Mouse (Mus musculus) adrenal gland, adult 2 months (tissue): ENCODE data around the gene Cbx7. TPM values are rescaled to one million over a fixed set of nuclear protein-coding genes. Genes with fewer than 3 reads are reported as not detected.

Experiments
- DNase-seq: peaks from one replicate; pipeline ENCODE4 v3.0.0; 2021
- long read RNA-seq: library from polyadenylated mRNA; stranded (forward); transcript quantifications from one replicate; pipeline ENCODE4 v2.0.0, GENCODE M21; 2021
- polyA plus RNA-seq: library from polyadenylated mRNA; depleted of rRNA; stranded (reverse); fragments of >200 nt; gene quantifications from 2 replicates; pipeline ENCODE4 v1.2.3, GENCODE M21; 2012; rRNA removed
- total RNA-seq, 2 experiments: library from RNA; stranded (reverse); gene quantifications; 2 replicates each; pipeline ENCODE4 v1.2.3; 2021

The Cbx7 gene
- 10 to 100 TPM; 15.6 to 29.8 TPM for total RNA-seq
- polyA plus RNA-seq, result 35.2 and 41.3 TPM in 2 replicates
- long read RNA-seq, transcript Cbx7-203 (7 exons, 2,899 nt), result minor isoform, 6 of 21 reads
- long read RNA-seq, transcript Cbx7-202 (6 exons, 710 nt), result major isoform, 7 of 21 reads
- long read RNA-seq, partial matches to known transcripts, result 1 of 21 reads
- long read RNA-seq, other reads (novel, unspliced or antisense), result 7 of 21 reads

DNA sequence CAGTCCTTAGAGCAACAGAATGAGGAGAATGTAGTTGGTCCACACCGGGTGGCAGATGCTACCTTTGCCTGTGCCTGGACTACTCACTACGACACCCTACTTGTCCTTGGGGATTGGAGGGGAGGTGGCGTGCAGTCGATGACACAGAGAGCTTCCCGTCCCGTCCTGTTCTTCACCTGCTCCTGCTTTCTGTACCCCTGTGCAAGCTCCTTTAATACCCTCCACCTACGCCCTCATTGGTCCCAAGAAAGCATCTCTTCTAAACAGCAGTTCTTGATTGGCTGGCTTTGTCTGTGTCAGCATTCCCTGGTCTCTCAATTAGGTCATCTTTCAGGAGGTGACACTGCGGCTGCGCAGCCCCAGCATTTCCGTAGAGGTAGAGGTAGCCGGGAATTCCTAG lies at the start of gene Cbx7:
Gene Cbx7, minus strand, starts transcription at position 180 of the 400 bp plus-strand sequence.
- DNase-seq, result no peak

DNA sequence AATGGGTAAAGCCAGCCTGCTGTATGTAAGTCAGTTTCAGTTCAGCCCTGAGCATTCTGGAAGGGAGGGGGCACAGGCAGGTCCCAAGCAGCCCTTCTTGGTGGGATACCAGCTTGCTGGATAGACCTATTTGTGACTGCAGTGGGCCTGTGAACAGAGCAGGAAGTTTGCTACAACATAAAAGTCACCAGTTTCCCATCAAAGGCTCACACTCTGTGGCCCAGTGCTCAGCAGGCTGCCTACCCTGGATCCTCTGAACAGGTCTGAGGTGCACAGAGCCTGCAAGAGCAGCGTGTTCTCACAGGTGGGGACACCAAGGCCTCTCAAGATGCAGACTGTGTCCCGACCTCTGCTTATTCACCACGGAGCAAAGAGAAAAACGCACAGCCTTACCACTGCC lies 49.6 kb upstream of the Cbx7 start:
- DNase-seq, result no peak

DNA sequence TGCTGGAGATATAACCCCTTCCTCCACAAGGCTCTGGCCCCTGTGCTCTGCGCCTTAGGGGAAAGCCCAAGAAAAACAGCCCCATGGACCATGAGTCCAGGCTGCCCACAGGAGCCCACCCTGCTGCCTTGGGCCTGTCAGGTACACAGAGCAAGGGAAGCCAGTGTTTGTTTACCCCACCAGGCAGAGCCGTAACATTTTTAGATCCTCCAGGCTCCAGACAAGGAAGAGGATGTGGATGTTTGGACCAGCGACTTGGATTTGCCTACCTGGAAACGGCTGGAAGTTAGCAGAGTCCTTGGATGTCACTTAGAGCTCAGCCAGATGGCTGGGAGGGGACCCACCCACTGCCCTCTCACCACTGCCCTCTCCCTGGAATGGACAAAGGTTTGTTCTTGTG lies 48.7 kb upstream of the Cbx7 start:
- no peak for DNase-seq

DNA sequence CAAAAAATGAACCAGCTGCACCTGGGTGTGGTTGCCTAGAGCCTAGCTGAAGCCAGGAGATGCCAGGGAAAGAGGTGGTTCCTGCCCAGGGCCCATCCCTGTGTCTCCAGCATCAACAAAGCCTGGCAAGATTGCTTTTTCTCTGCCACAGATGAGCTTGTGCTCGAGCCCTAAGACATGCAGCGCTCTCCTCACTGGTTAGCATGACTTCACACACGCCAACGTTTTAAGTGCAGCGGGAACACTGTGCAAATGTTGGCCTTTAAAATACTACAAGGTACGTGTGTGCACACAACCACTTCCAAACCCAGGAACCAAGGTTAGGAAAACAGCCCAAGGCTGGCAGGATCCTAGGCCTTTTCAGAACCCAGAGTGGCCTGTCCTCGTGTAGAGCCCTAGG lies 48.3 kb upstream of the Cbx7 start:
- DNase-seq, result no peak

DNA sequence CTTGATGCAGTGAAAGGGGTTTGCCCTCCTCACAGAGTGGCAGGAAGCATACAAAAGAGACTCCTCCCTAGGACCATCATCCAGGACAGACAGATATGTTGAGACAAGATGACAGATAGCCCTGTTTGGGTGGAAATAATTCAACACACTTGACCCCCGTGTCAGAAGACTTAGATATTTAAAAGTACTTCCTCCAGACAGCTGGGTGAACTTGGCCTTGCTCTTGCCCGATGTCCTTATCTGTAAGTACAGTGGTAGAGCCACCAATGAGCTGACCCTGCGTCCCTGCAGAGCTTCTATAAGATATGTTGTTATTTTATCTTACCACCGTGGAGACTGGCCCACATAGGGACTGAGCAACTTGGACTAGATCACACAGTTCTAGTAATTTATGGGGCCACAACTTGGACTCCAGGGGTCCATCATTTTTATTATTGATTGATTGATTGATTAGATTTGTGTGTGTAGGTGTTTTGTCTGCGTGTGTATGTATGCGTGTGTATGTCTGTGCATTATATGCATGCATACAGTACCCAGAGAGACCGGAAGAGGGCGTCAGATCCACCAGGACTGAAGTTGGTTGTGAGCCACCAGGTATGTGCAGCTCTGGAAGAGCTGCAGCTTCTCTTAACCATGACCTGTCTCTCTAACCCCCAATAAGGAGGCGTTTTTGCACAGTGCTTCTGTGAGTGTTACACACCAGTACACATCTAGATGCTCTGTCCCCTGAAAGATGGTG lies 45.8 kb upstream of the Cbx7 start:
- DNase-seq, result no peak

DNA sequence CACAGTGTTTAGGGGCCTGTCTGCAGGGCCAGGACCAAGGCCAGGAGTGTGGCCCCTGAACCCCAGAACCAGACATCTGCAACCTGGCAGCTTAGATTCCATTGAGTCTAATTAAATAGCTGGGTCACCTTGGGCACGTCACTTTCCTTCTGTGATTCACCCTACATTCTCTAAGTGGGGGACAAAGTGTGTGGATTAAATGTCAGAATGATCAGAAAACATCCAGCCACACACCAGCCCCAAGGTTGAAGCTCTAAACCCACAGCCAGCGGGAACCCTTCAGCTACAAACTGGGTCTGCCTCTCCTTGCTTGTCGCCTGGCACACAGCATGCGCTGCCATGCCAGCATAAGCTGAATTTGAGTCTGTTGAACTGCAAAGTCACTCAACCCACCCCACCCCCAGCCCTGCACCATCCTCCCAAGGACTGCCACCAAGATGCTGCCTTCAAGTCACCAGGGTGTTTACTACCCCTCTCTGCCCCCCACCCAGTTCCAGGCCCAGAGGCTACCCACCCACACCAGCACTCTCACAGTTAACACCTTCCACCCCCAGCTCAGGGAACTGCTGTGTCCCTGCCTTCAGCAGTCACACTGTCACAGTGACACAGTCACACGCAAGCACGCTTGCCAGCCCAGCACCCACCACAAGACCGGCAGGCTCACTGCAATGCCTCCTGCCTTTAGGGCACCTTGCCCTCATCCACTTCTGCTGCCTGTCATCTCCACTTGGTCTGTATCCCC lies 44.5 kb upstream of the Cbx7 start:
- DNase-seq, result no peak

DNA sequence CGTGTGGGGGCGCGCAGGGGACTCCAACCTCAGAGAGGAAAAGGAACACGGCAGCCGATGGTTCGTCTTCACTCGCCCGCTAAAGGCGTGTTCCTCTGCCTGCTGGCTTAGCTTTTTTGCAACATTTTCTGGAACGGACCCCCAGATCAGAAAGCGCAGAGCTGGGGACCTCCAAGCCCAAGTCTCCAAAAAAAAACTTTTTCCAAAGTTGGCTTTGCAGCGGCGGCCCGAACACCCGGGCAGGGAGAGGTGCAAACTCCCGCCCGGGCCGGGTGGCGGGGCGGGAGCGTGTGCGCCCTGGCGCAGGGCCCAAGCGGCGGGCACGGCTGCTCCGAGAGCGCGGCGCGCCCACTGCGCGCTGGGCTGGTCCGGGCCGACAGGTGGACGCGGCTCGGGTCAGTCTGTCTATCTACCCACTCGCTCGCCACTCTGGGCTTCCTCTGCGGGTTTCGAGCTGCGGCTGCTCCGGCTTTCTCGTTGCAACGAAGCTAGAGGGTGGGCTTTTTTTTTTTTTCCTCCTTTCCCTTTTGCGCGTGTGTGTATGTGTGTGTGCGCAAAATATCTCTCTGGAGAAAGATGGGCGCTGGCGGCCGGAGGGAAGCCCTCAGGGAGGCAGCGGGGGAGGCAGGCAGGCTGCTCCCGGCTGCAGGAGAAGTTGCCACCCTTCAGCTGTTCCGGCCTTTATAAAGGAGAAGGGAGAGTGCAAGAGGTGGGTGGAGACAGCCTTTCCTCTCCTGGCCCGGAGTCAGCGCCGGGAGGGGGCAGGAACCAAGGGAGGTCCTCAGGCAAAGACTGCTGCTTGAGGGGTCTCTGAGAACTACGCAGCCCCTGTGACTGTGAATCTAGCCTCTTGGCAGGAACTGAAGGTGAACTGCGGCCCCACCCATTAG lies 43.6 kb upstream of the Cbx7 start, which contains the start of gene Pdgfb:
Gene Pdgfb, minus strand, starts transcription at position 657 of the 890 bp plus-strand sequence.
- peak; percentile 93 for DNase-seq

DNA sequence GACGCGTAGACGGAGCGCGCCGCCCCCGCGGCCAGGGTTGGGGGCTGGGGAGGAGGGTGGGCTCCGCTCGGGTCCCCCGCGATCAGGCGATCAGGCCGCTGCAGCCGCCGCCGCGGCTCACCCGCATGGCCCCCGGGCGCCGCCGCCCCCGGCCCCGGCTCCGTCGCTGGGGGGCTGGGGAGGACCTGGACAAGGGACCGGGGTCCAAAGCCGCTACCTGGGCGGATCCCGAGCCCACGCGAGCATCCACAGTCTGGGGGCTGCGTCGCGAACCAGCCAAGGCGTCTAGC lies 43.1 kb upstream of the Cbx7 start:
- no peak for DNase-seq

DNA sequence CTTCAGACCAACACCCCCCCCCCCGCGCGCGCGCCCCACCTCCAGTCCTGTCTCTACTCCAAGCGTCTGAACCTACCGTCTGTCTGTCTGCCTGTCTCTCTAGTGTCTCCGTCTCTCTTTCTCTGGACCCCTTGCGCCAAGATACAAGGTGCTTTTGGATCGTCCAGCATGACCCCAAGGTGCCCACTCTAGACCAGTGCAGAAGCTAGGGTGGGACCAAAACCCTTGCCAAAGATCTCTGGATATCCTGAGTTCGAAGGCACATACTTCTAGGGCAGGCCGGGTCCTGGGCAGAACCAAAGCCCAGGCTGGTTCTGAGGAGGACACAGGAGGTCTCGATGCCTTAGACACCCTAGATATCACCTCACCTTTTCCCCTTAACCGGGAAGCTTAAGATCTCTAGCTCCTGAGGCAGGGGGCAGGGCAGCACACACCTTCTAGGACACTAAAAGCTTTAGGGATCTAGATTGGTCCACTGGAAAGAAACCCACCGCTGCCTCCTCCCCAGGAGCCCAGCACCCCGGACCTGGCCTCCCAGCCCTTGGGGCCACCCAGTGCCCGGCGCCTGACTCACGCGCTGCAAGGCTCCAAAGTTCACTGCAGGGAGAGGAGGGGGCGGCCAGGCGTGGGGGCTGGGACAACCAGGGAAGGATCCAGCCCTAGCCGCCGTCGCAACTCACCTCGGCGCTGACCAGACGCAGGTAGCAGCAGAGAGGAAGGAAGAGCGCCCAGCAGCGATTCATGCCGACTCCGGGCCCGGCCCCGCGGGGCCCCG lies 42.5 kb upstream of the Cbx7 start:
- DNase-seq, result peak; percentile 80

DNA sequence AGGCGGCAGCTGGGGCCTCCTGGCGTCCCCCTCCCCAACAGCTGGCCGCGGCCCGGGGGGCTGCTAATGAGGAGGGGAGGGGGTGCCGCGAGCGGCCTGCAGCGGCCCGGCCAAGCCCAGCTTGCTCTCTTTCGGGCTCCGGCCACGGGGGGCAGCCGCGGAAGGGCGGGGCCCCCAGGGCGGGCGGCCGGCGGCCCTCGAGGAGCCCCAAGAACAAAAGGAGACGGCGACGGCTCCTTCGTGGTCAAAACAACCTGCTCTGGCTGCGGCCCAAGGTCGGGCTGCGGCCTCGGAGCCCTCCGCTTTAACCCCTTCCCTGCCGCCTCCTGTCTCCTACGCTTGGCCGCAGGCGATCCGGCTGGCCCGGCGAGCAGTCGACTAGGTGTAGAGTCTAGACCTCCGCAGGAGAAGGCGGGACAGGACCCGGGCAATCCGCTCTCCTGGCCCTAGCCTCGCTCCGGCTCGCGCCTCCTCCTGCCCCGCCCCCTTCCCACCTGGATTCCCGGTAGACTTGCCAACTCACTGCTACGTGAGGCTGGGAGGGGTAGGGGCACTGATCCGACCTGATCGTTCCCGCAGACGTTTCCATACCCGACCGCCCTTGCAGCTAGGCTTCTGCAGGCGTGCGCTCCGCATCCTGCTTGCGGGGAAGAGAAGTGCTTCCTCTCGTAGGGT lies 41.7 kb upstream of the Cbx7 start:
- DNase-seq, result peak; percentile 70

DNA sequence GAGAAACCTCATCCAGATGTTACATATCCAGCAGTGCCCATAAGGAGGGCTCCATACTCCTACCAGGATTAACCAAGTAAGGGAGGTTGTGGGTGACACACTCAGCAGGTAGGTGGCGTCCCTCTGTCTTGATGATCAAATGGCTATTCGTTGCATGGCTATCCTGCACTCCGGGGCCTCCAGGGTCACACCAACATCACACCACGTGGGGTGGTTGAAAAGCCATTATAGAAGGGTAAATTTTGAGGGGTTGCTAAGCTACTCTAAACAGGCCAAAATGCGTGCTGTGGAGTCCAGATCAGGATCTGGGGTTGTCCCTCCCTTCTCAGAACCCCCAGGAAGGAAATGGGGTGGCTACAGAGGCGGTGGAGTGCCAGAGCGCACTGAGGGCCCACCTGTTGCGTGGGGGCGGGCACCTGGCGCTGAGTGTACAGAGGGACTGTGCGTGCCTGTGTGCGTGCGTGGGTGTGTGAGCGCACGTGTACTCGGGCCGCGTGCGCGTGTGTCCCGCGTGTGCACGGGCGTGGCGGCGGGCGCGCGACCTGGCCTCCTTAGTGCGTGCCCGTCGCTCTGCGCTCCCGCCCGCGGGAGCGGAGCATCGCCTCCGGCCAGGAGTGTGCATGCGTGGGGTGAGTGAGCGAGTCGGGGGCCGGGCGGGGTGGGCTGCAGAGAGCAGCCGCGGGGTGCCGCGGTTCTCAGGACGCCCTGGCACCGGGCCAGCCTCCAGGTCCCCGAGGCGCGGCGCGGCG lies 41.0 kb upstream of the Cbx7 start:
- peak; percentile 65 for DNase-seq

DNA sequence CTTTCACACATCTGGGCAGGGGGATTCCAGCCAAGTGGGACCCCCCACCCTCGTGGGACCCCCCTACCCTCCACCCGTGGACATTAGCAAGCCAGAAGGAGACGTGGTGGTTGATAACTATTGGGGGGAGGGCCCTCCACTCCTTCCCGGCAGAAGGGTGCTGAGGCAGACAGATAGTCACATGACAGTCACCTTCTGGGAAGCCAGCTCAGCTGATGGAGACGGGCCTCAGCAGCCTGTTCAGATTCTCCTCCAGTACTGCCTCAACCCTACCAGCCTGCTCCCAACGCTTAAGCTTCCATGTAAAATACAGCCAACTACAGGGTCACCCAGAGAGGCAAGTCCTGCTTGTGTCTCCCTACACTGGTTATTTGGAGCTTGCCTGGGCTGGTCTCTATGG lies 40.3 kb upstream of the Cbx7 start:
- no peak for DNase-seq

DNA sequence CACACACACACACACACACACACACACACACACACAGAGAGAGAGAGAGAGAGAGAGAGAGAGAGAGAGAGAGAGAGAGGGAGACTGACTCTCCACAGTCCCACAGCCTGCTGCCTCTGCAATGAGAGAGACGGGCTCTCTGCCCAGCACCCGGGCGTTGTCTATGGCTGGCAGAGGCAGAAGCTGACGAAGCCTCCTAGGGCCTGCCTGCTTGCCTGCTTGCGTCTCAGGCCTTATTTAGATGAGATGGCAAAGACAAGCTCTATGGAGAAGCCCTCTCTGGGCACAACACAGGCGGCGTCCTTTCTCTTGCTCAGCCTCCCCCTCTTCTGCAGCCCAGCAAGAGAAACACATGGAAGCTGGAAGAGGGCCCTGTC lies 39.3 kb upstream of the Cbx7 start:
- DNase-seq, result no peak

DNA sequence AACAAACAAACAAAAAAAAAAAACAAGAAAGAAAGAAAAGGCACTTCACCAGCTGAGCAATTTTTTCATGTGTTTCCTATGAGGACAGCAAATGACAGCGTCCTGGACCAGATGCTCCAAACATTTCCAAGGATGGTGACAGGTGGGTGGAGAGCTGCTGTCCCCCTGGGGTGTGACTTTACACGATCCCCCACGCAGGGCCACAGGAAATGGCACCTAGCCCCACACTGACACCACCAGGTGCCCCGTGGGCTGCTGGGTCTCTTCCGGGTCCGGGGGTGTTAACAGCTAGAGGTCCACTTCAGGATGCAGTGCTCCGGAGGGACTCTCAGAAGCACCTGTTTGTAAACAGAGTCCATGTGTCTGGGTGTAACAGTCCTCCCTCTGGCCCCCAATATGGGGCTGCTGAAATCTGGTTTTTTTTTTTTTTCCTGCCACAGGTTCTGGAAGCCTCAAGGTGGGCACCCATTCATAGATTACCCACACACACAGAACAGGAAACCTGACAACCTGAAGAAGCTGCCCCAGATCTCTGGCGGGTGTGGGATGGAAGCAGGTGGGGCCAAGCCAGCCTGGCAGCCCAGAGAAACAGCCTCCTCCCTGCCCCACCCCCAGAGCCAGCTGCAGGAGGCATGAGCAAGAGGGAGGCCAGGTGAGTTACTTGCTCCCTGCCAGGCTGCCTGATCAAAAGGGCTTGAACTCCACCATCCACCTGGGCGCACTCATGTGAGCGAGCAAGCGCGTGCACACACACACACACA lies 38.7 kb upstream of the Cbx7 start:
- no peak for DNase-seq

DNA sequence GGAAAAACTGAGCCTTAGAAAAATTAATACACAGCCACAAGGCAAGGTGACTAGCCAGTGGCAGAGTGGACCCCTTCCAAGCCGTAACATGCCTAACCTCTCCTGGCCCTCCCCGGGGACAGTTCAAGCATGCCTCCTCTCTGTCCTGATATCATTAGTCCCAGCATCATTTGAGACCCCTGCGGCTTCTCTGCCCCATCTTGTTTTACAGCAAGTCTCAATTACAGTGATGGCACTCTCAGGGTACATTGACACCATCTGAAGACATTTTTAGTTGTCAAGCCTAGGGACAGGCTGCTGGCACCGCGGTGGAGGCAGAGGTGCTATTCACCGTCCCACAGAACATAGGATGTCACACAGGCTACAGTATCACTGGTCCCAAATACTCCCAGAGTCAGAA lies 37.5 kb upstream of the Cbx7 start:
- no peak for DNase-seq

DNA sequence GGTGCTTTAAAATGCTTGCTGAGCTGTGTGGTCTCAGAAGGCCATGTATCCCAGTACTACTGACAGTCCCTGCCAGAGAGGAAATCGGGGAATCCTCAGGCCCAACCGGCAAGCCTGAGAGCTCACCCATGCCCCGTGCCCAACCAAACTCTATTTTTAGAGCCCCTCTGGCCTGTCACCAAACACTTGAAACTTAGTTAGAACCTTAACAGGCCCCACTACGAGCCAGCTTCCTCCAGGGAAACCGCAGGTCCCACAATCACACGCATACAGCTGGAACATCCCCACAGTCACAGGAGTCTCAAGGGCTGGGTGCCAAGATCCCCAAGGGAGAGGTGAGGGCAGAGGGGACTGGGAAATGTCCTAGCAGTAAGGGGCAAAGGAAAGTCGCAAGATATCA lies 35.2 kb upstream of the Cbx7 start:
- no peak for DNase-seq

DNA sequence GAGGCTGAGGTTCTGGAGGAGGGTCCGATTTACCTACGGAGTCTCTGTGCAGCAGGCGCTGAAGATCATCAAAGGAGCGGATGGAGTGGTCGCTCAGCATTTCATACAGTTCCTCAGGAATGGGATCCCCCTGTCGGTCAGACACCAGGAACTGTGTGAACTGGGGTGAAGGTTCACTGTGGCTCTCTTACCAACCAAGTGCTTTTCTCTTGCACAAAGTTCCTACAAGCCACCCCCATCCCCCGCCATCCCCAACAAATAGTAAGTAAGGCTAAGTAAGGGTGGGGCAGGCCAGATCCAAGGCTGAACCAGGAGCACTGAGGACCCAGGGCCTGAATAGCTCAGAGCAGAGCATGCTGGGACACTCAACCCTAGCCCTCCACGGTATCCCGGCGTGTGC lies 34.5 kb upstream of the Cbx7 start:
- no peak for DNase-seq

DNA sequence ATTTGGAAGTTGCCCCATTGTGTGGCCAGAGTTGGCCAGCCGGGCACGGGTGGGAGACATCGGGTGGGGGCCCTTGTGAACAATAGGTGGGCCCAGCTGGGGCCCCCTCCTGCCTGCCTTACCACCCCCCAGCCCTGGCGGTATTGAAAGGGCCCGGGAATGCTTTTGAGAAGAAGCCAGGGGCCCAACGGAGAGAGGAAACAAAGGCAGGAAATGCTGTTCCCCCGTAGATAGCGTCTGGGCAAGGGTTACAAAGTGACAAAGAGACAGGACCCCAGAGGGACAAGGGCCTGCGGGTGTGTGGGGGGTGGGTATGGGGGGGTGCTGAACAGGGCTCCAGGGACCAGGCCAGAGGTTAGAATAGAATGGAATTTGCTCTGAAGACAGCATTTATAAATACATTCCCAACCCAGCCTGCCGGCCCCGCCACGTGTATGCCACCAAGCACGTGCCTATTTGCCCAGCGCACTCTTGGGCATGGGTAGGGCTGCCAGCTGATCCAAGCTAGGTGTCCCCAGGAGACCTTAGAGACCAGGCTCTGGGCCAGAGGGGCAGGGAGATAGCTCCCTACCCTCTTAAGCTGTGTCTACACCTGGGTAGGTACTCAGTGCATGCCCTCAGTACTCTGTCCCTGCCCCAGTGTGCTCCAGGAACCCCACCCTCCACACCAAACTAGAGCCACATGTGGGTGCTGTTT lies 33.9 kb upstream of the Cbx7 start:
- no peak for DNase-seq

DNA sequence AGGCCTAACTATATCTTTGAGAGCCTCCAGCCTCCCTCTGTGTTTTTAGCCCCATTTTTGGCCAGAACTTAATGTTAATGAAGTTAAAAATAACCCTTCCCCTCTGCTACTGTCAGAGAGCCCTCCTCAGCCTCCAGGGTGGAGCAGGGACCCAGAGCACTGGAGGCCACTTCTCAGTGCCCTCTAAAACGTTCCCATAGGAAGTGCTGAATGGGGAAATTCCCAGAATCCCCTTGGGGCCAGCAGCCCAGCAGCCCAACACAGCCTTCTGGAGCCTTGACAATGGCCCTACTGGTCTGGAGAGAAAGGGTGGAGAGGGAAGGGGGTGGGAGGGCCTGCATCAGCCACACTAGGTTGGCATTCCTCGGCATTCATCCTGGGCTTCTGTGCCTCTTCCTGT lies 32.7 kb upstream of the Cbx7 start:
- no peak for DNase-seq
